Comparison of ENCODE assay signal across 8 mouse cellular contexts in genomic region chr6:92092737-92093136, GRCm38 (mm10). TPM values are rescaled to one million over a fixed set of nuclear protein-coding genes. Genes with fewer than 3 reads are reported as not detected.
DNase-seq lines count a peak whose midpoint lies in the region; ATAC-seq and TF ChIP-seq lines count a peak whose summit lies in the region.

No protein-coding gene starts in this region.

- peak overlapping the region; percentile 98 for H3K9ac ChIP-seq in heart, embryonic 11.5 days (ENCODE audit: low read depth, low read length)
- peak overlapping the region; percentile 95 for H3K9ac ChIP-seq in forebrain, embryonic 16.5 days (replicated peaks; ENCODE audit: low read depth, low read length)

- H3K36me3 ChIP-seq in heart, embryonic 11.5 days (ENCODE audit: control insufficient read depth, insufficient read depth, low read length): no peaks in the 10 kb centered on the region
- peaks cover 8% of the 10 kb centered on the region for H3K36me3 ChIP-seq in G1E (replicated peaks)
- no peaks in the 10 kb centered on the region for H3K36me3 ChIP-seq in forebrain, embryonic 16.5 days (ENCODE audit: control insufficient read depth, insufficient read depth)

- no peak for ATAC-seq in heart, embryonic 11.5 days (replicated peaks; ENCODE audit: insufficient number of reproducible peaks, low FRiP score, low TSS enrichment)
- no peak for ATAC-seq in G1E (ENCODE audit: extremely low read depth, insufficient number of reproducible peaks, low FRiP score, poor library complexity, severe bottlenecking)
- ATAC-seq in forebrain, embryonic 16.5 days: no peak
- ATAC-seq in megakaryocyte progenitor cell, adult 5-6 weeks (replicated peaks; ENCODE audit: poor library complexity): peak; percentile 7; the same call in 1 of the 2 replicates

- DNase-seq in heart, postnatal 36 days: no peak
- DNase-seq in G1E (ENCODE audit: low spot score): no peak
- no peak for DNase-seq in urinary bladder, postnatal 25 days (ENCODE audit: low spot score)
- no peak for DNase-seq in left cerebral cortex, adult 8-10 months (ENCODE audit: low spot score in 2 of 2)
- no peak for DNase-seq in thymus, adult 18-20 months

- peak overlapping the region; percentile 80 for H3K4me2 ChIP-seq in heart, embryonic 11.5 days
- peak overlapping the region; percentile 82 for H3K4me2 ChIP-seq in forebrain, embryonic 16.5 days (ENCODE audit: low read length)

- peaks cover 19% of the 10 kb centered on the region for H3K4me1 ChIP-seq in heart, embryonic 11.5 days (ENCODE audit: control insufficient read depth, insufficient read depth, low read length)
- peaks cover 37% of the 10 kb centered on the region for H3K4me1 ChIP-seq in G1E (ENCODE audit: insufficient read depth, low read depth, low read length)
- peaks cover 27% of the 10 kb centered on the region for H3K4me1 ChIP-seq in forebrain, embryonic 16.5 days (replicated peaks; ENCODE audit: control insufficient read depth, insufficient read depth, low read length)

- peak overlapping the region; percentile 96 for H3K4me3 ChIP-seq in heart, embryonic 11.5 days (ENCODE audit: low read depth, low read length)
- peak overlapping the region; percentile 91 for H3K4me3 ChIP-seq in G1E (ENCODE audit: low read depth, low read length)
- peak overlapping the region; percentile 90 for H3K4me3 ChIP-seq in forebrain, embryonic 16.5 days (replicated peaks; ENCODE audit: low read length)

- H3K27me3 ChIP-seq in heart, embryonic 11.5 days (ENCODE audit: control insufficient read depth, insufficient read depth, low read length): no peaks in the 10 kb centered on the region
- no peaks in the 10 kb centered on the region for H3K27me3 ChIP-seq in G1E (ENCODE audit: insufficient read depth, low read length)
- H3K27me3 ChIP-seq in forebrain, embryonic 16.5 days (replicated peaks; ENCODE audit: control insufficient read depth, insufficient read depth, low read length): no peaks in the 10 kb centered on the region

- TF ChIP-seq CTCF in G1E (IDR thresholded peaks at IDR 0.05; ENCODE audit: low read depth, low read length): no peak

- intact Hi-C loops in heart, postnatal 36 days (cut with DNase I): loop anchor here (5.0 kb wide), 1 partner anchor 90 kb away; the partner anchor contains the start of gene Mrps25

- no peaks in the 10 kb centered on the region for H3K9me3 ChIP-seq in heart, embryonic 11.5 days (replicated peaks; ENCODE audit: control insufficient read depth, low read length)
- H3K9me3 ChIP-seq in G1E (replicated peaks): no peaks in the 10 kb centered on the region
- no peaks in the 10 kb centered on the region for H3K9me3 ChIP-seq in forebrain, embryonic 16.5 days (ENCODE audit: control insufficient read depth, low read length)

- peak overlapping the region; percentile 100 for H3K27ac ChIP-seq in heart, embryonic 11.5 days (ENCODE audit: low read depth, low read length)
- peak overlapping the region; percentile 97 for H3K27ac ChIP-seq in forebrain, embryonic 16.5 days (ENCODE audit: low read length)

- WGBS in heart, embryonic 11.5 days (ENCODE audit: insufficient replicate concordance): 48% methylated on average over 3 of the region's 3 CpGs
- WGBS in forebrain, embryonic 16.5 days: 5% methylated on average over 3 of the region's 3 CpGs

RNA-seq across cellular contexts. Expression of gene Nr2c2, which starts 1.5 kb away (rescaled TPM):
- polyA plus RNA-seq in heart, embryonic 11.5 days (2014; fragmentation: Nextera tagmentation; extraction: Ambion mirVana): 16.4 and 16.9 TPM in 2 replicates
- total RNA-seq in heart, postnatal 36 days (2021): 10 to 100 TPM; 23.1 to 26.3 TPM
- total RNA-seq in G1E (2014; fragmentation: Nextera tagmentation) (48.0 and 60.9 TPM in 2 replicates), G1E (2017) (43.1 and 47.9 TPM in 2 replicates)
- 4.5 and 5.6 TPM in 2 replicates for polyA plus RNA-seq in G1E (2012)
- polyA plus RNA-seq in forebrain, embryonic 16.5 days (2015; fragmentation: Nextera tagmentation; extraction: Ambion mirVana): 21.5 and 25.8 TPM in 2 replicates
- total RNA-seq in megakaryocyte progenitor cell, adult 5-6 weeks (2015): 40.3 and 47.7 TPM in 2 replicates
- 40.0 and 48.5 TPM in 2 replicates for total RNA-seq in megakaryocyte progenitor cell, adult 5-6 weeks (2017)
- total RNA-seq in left cerebral cortex, adult 8-10 months (2022): 100 to 1,000 TPM in 2 of 4 experiments, 10 to 100 TPM in 2; 95.4 to 112 (median 101) TPM
